Mouse (Mus musculus): ENCODE results near the gene Rassf8. TPM values are rescaled to one million over a fixed set of nuclear protein-coding genes. Genes with fewer than 3 reads are reported as not detected.
A peak's percentile ranks its signal among the peaks of the same experiment; 100 is the strongest.

Rassf8 gene
- polyA plus RNA-seq, 1 experiment, result 6.3 TPM

DNA sequence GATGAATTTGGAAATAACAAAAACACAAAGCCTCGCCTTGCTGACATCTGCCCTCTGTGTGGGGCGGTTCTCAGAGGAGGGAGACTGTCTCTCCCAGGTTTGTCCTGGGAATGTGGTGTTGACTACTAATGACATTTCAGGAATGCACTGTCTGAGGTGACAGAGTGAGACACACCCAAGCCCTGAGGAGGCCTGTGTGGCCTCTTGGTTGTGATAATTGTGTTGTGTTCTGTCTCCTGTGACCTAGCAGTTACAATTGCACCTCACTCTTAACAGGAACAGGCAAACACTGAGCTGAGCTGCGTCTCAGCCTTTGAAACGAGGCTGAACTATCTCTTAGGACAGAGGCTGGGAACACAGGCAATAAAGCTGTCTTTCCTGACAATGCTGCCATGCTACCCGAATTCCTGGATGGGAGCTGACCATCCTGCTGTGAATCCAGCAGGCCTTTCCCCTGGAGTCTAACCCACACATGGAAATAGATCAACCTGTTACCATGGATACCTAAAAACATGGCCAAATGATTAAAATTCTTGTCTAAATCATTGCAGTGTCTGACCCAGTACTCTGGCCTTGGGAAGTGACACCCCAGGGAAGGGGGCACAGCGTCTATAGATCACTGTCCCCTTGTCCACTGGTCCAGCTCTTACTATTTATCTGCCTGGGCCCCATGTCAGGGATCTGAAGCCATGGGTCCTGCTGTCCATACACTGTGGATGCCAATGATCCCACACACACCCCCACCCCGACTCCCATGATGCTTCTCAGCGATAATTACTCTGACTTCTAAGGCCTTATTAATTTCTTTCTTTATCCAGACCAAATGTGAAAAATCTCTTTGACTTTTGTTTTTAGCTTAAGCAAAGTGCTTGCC is 33.1 kb upstream of the Rassf8 start:
- Histone ChIP-seq H3K4me3 (no peak overlapping the region), H3ac (ENCODE audit: control insufficient read depth, insufficient read length) (no peak overlapping the region), H3K36me3 (ENCODE audit: control insufficient read depth, insufficient read depth) (no peaks in the 10 kb centered on the region), H3K27me3 (ENCODE audit: control insufficient read depth, insufficient read depth, insufficient read length) (no peaks in the 10 kb centered on the region), H3K4me2 (ENCODE audit: low read depth) (peak overlapping the region; percentile 24), H3K79me2 (ENCODE audit: control insufficient read depth, insufficient read depth) (no peaks in the 10 kb centered on the region)
- no peak for TF ChIP-seq POLR2AphosphoS2 (IDR thresholded peaks at IDR 0.05; ENCODE audit: insufficient read length, low read depth)

DNA sequence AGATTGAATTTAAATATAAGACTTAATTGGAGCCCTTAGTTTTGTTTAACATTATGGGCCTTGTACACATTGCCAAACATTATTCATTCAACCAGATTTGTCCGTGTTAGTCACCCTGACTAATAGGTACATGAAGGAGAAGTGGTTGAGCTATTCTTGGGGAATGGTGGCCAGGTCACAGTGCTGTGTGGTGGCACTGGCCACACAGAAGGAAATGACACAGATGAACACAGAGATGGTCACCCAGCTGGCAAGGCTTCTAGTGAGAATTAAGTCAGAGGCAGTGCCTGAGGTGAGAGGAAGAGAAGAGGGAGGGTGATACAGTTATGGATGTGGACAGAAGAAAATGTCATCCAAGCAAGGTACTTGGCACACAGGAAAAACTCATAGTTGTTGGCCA is 32.4 kb upstream of the Rassf8 start:
- no peak overlapping the region for H3K4me2 ChIP-seq (ENCODE audit: low read depth)
- TF ChIP-seq CEBPB (IDR thresholded peaks at IDR 0.05; ENCODE audit: insufficient read depth, poor library complexity, severe bottlenecking) (no peak), REST (IDR thresholded peaks at IDR 0.05; ENCODE audit: insufficient read depth, insufficient read length) (no peak), SRF (IDR thresholded peaks at IDR 0.05; ENCODE audit: control insufficient read depth, insufficient read length, low read depth) (no peak), E2F4 (IDR thresholded peaks at IDR 0.05; ENCODE audit: insufficient read depth) (no peak), USF1 (IDR thresholded peaks at IDR 0.05; ENCODE audit: low read depth) (no peak), MYOG (IDR thresholded peaks at IDR 0.05; ENCODE audit: control insufficient read depth in 1 of 3, insufficient read depth in 1 of 3, insufficient read length in 2 of 3, low read depth in 2 of 3) (no peak), MAX (IDR thresholded peaks at IDR 0.05; ENCODE audit: low read depth) (no peak), MYOD1 (IDR thresholded peaks at IDR 0.05; ENCODE audit: control insufficient read depth in 1 of 3, insufficient read length in 2 of 3, low read depth in 2 of 3) (no peak), TCF3 (IDR thresholded peaks at IDR 0.05; ENCODE audit: insufficient read length, low read depth) (no peak), POLR2AphosphoS2 (IDR thresholded peaks at IDR 0.05; ENCODE audit: insufficient read length, low read depth) (no peak), TCF12 (IDR thresholded peaks at IDR 0.05; ENCODE audit: insufficient read depth, poor library complexity, severe bottlenecking) (no peak), POLR2A (IDR thresholded peaks at IDR 0.05; ENCODE audit: insufficient read length, low read depth) (no peak)
- H3K4me3 ChIP-seq, result no peak overlapping the region
- H3ac ChIP-seq (ENCODE audit: control insufficient read depth, insufficient read length), result no peak overlapping the region
- no peaks in the 10 kb centered on the region for H3K36me3 ChIP-seq (ENCODE audit: control insufficient read depth, insufficient read depth)
- no peaks in the 10 kb centered on the region for H3K27me3 ChIP-seq (ENCODE audit: control insufficient read depth, insufficient read depth, insufficient read length)
- no peaks in the 10 kb centered on the region for H3K79me2 ChIP-seq (ENCODE audit: control insufficient read depth, insufficient read depth)

DNA sequence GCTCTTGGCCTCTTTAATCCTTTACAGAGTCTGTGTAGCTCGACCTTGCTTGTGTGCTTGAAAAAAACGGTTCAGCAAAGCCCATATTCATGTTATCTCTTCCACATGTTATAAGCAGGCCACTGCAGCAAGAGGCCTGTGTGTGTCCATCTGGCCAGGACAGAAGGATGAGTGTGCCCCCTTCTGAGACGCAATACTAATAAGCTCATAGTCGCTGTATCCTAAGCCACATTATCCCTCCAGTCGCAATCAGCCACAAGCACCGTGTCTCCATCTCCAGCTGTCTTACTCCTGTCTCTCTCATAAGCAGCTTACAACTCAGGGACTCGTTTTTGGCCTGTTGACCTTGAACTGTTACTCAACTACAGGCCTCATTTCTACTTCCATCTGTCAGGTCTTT is 24.0 kb upstream of the Rassf8 start:
- no peak for TF ChIP-seq MYOG (IDR thresholded peaks at IDR 0.05; ENCODE audit: control insufficient read depth in 1 of 3, insufficient read depth in 1 of 3, insufficient read length in 2 of 3, low read depth in 2 of 3)
- TF ChIP-seq USF1 (IDR thresholded peaks at IDR 0.05; ENCODE audit: low read depth), result no peak
- no peak for TF ChIP-seq TCF12 (IDR thresholded peaks at IDR 0.05; ENCODE audit: insufficient read depth, poor library complexity, severe bottlenecking)
- TF ChIP-seq CEBPB (IDR thresholded peaks at IDR 0.05; ENCODE audit: insufficient read depth, poor library complexity, severe bottlenecking), result no peak
- TF ChIP-seq TCF3 (IDR thresholded peaks at IDR 0.05; ENCODE audit: insufficient read length, low read depth), result no peak
- no peak for TF ChIP-seq MYOD1 (IDR thresholded peaks at IDR 0.05; ENCODE audit: control insufficient read depth in 1 of 3, insufficient read length in 2 of 3, low read depth in 2 of 3)
- no peak for TF ChIP-seq SRF (IDR thresholded peaks at IDR 0.05; ENCODE audit: control insufficient read depth, insufficient read length, low read depth)
- no peak for TF ChIP-seq REST (IDR thresholded peaks at IDR 0.05; ENCODE audit: insufficient read depth, insufficient read length)
- no peak for TF ChIP-seq MAX (IDR thresholded peaks at IDR 0.05; ENCODE audit: low read depth)
- no peak for TF ChIP-seq E2F4 (IDR thresholded peaks at IDR 0.05; ENCODE audit: insufficient read depth)
- no peak for TF ChIP-seq POLR2AphosphoS2 (IDR thresholded peaks at IDR 0.05; ENCODE audit: insufficient read length, low read depth)
- TF ChIP-seq POLR2A (IDR thresholded peaks at IDR 0.05; ENCODE audit: insufficient read length, low read depth), result no peak
- Histone ChIP-seq H3K79me2 (ENCODE audit: control insufficient read depth, insufficient read depth) (no peaks in the 10 kb centered on the region), H3K36me3 (ENCODE audit: control insufficient read depth, insufficient read depth) (no peaks in the 10 kb centered on the region), H3K4me2 (ENCODE audit: low read depth) (no peak overlapping the region), H3ac (ENCODE audit: control insufficient read depth, insufficient read length) (no peak overlapping the region), H3K27me3 (ENCODE audit: control insufficient read depth, insufficient read depth, insufficient read length) (no peaks in the 10 kb centered on the region), H3K4me3 (no peak overlapping the region)

DNA sequence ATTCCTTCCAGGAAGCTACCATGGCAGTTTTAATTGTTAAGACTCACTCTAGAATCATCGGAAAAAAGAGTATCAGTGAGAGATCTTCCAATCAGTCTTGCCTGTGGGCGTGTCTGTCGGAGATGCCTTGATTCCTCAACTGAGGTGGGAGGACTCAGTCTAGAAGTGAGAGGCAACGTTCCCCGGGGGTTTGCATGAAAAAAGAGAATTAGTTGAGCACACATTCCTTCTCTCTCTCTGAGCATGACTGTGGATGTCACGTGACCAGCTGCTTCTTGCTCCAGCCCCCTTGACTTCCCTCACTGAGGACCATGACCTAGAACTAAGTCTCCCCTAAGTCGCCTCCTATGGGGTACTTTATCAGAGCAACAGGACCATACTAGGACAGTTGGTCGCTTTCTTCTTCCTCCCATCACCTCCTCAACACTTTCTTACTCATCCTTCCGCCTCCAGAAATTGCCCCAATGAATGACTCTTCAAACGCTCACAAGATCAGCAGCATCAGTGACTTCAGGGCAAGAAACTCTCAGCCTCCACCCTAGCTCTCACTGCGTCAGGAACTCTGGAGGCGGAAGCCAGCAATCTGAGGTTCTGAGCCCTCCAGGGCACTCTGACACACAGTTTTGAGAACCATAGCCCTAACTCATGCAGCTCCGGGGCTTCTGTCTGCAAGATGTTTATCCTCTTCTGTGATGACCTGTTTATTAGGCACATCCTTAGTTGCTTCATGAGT is 23.3 kb upstream of the Rassf8 start:
- no peak overlapping the region for H3K4me2 ChIP-seq (ENCODE audit: low read depth)
- no peak for TF ChIP-seq TCF12 (IDR thresholded peaks at IDR 0.05; ENCODE audit: insufficient read depth, poor library complexity, severe bottlenecking)
- TF ChIP-seq USF1 (IDR thresholded peaks at IDR 0.05; ENCODE audit: low read depth), result no peak
- no peak for TF ChIP-seq CEBPB (IDR thresholded peaks at IDR 0.05; ENCODE audit: insufficient read depth, poor library complexity, severe bottlenecking)
- TF ChIP-seq SRF (IDR thresholded peaks at IDR 0.05; ENCODE audit: control insufficient read depth, insufficient read length, low read depth), result no peak
- no peak overlapping the region for H3K4me3 ChIP-seq
- no peak overlapping the region for H3ac ChIP-seq (ENCODE audit: control insufficient read depth, insufficient read length)
- no peaks in the 10 kb centered on the region for H3K79me2 ChIP-seq (ENCODE audit: control insufficient read depth, insufficient read depth)
- no peaks in the 10 kb centered on the region for H3K27me3 ChIP-seq (ENCODE audit: control insufficient read depth, insufficient read depth, insufficient read length)
- H3K36me3 ChIP-seq (ENCODE audit: control insufficient read depth, insufficient read depth), result no peaks in the 10 kb centered on the region

DNA sequence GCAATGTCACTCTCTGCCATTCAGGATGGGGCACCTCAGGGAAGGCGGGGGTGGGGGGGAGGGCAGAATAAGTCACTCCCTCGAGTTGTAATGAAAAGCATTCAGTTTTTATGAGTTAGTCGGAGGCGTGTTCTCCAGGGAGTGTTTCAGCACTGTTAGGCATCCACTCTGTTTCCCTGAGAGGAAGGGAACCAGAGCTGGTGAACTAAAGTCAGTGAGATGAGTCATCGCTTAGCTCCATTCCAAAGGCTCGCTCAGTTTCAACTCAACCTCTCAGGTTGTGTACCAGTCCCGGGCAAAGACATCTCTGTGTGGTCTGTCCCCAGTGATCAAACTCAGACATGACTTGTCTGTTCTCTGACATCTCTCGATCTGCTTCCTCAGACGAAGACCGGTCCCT is 20.7 kb upstream of the Rassf8 start:
- Histone ChIP-seq H3ac (ENCODE audit: control insufficient read depth, insufficient read length) (no peak overlapping the region), H3K36me3 (ENCODE audit: control insufficient read depth, insufficient read depth) (no peaks in the 10 kb centered on the region), H3K27me3 (ENCODE audit: control insufficient read depth, insufficient read depth, insufficient read length) (no peaks in the 10 kb centered on the region), H3K79me2 (ENCODE audit: control insufficient read depth, insufficient read depth) (no peaks in the 10 kb centered on the region), H3K4me3 (no peak overlapping the region), H3K4me2 (ENCODE audit: low read depth) (no peak overlapping the region)
- TF ChIP-seq SRF (IDR thresholded peaks at IDR 0.05; ENCODE audit: control insufficient read depth, insufficient read length, low read depth) (no peak), USF1 (IDR thresholded peaks at IDR 0.05; ENCODE audit: low read depth) (no peak), CEBPB (IDR thresholded peaks at IDR 0.05; ENCODE audit: insufficient read depth, poor library complexity, severe bottlenecking) (no peak), MYOG (IDR thresholded peaks at IDR 0.05; ENCODE audit: control insufficient read depth in 1 of 3, insufficient read depth in 1 of 3, insufficient read length in 2 of 3, low read depth in 2 of 3) (no peak), TCF12 (IDR thresholded peaks at IDR 0.05; ENCODE audit: insufficient read depth, poor library complexity, severe bottlenecking) (no peak), MYOD1 (IDR thresholded peaks at IDR 0.05; ENCODE audit: control insufficient read depth in 1 of 3, insufficient read length in 2 of 3, low read depth in 2 of 3) (no peak), E2F4 (IDR thresholded peaks at IDR 0.05; ENCODE audit: insufficient read depth) (no peak), TCF3 (IDR thresholded peaks at IDR 0.05; ENCODE audit: insufficient read length, low read depth) (no peak), POLR2AphosphoS2 (IDR thresholded peaks at IDR 0.05; ENCODE audit: insufficient read length, low read depth) (no peak), POLR2A (IDR thresholded peaks at IDR 0.05; ENCODE audit: insufficient read length, low read depth) (no peak), MAX (IDR thresholded peaks at IDR 0.05; ENCODE audit: low read depth) (no peak), REST (IDR thresholded peaks at IDR 0.05; ENCODE audit: insufficient read depth, insufficient read length) (no peak)

All from myocyte (in vitro differentiated cells).